Mouse (Mus musculus): ENCODE measurements around the gene Clpb.

Gene Clpb

GRCm38 (mm10) chr7:101676033-101676761 lies 12.8 kb downstream of the Clpb start:
- no peak for DNase-seq (ENCODE audit: low read depth)

- no peak for DNase-seq (ENCODE audit: low read depth)
Measured at GRCm38 (mm10) chr7:101676762-101677308, 13.4 kb downstream of the Clpb start.

GRCm38 (mm10) chr7:101679591-101679990 lies 16.2 kb downstream of the Clpb start:
- peak; percentile 40 for DNase-seq (ENCODE audit: low read depth)

GRCm38 (mm10) chr7:101680961-101681360 lies 17.5 kb downstream of the Clpb start:
- no peak for DNase-seq (ENCODE audit: low read depth)

GRCm38 (mm10) chr7:101681565-101682071 lies 18.2 kb downstream of the Clpb start:
- no peak for DNase-seq (ENCODE audit: low read depth)

GRCm38 (mm10) chr7:101682886-101683285 lies 19.5 kb downstream of the Clpb start:
- no peak for DNase-seq (ENCODE audit: low read depth)

GRCm38 (mm10) chr7:101683976-101684630 lies 20.7 kb downstream of the Clpb start:
- DNase-seq (ENCODE audit: low read depth), result no peak

GRCm38 (mm10) chr7:101684671-101685070 lies 21.2 kb downstream of the Clpb start:
- DNase-seq (ENCODE audit: low read depth), result no peak

- DNase-seq (ENCODE audit: low read depth), result no peak
Measured at GRCm38 (mm10) chr7:101687144-101687543, 23.7 kb downstream of the Clpb start.

GRCm38 (mm10) chr7:101690471-101690870 lies 27.0 kb downstream of the Clpb start:
- no peak for DNase-seq (ENCODE audit: low read depth)

- DNase-seq (ENCODE audit: low read depth), result no peak
Measured at GRCm38 (mm10) chr7:101691863-101692262, 28.4 kb downstream of the Clpb start.

- no peak for DNase-seq (ENCODE audit: low read depth)
Measured at GRCm38 (mm10) chr7:101692446-101692845, 29.0 kb downstream of the Clpb start.

GRCm38 (mm10) chr7:101695483-101695882 lies 32.0 kb downstream of the Clpb start:
- DNase-seq (ENCODE audit: low read depth), result no peak

GRCm38 (mm10) chr7:101696931-101697723 lies 33.7 kb downstream of the Clpb start:
- no peak for DNase-seq (ENCODE audit: low read depth)

- no peak for DNase-seq (ENCODE audit: low read depth)
Measured at GRCm38 (mm10) chr7:101700296-101700695, 36.9 kb downstream of the Clpb start.

GRCm38 (mm10) chr7:101702706-101703105 lies 39.3 kb downstream of the Clpb start:
- no peak for DNase-seq (ENCODE audit: low read depth)

GRCm38 (mm10) chr7:101709586-101709985 lies 46.2 kb downstream of the Clpb start:
- DNase-seq (ENCODE audit: low read depth), result no peak

GRCm38 (mm10) chr7:101710236-101710635 lies 46.8 kb downstream of the Clpb start:
- no peak for DNase-seq (ENCODE audit: low read depth)

GRCm38 (mm10) chr7:101713828-101714400 lies 50.5 kb downstream of the Clpb start:
- DNase-seq (ENCODE audit: low read depth), result no peak

- DNase-seq (ENCODE audit: low read depth), result no peak
Measured at GRCm38 (mm10) chr7:101715041-101715551, 51.7 kb downstream of the Clpb start.

GRCm38 (mm10) chr7:101720356-101720755 lies 56.9 kb downstream of the Clpb start:
- no peak for DNase-seq (ENCODE audit: low read depth)

- DNase-seq (ENCODE audit: low read depth), result peak; percentile 12
Measured at GRCm38 (mm10) chr7:101725081-101725480, 61.6 kb downstream of the Clpb start.
